Mouse (Mus musculus) kidney, embryonic 16.5 days (tissue): Measurements from ENCODE around the gene Iqca. TPM values are rescaled to one million over a fixed set of nuclear protein-coding genes. Genes with fewer than 3 reads are reported as not detected.

Source experiments
- ATAC-seq: fragments of 200-750 bp; cut with Nextera tagmentation; 2 replicates; pipeline ENCODE4 v1.8.0; 2017; ENCODE audit warnings: moderate TSS enrichment; ENCODE audit not compliant: low FRiP score, low TSS enrichment
- H3K27ac ChIP-seq: fragments of 300-500 bp; sonication (generic); 2 replicates; pipeline ENCODE4 v1.5.1; 2014; ENCODE audit warnings: low read length
- H3K27me3 ChIP-seq: fragments of 300-500 bp; sonication (generic); 2 replicates; pipeline ENCODE4 v1.6.1; 2014; ENCODE audit warnings: low read length, control low read depth, mixed read lengths; ENCODE audit not compliant: insufficient read depth
- H3K36me3 ChIP-seq: fragments of 300-500 bp; sonication (generic); 2 replicates; pipeline ENCODE4 v1.6.1; 2014; ENCODE audit warnings: low read length, control low read depth, mixed read lengths; ENCODE audit not compliant: insufficient read depth
- H3K4me1 ChIP-seq: fragments of 300-500 bp; sonication (generic); 2 replicates; pipeline ENCODE4 v1.6.1; 2014; ENCODE audit warnings: low read length, control low read depth, mixed read lengths; ENCODE audit not compliant: insufficient read depth
- H3K4me2 ChIP-seq: fragments of 300-500 bp; sonication (generic); replicated peaks from 2 replicates; pipeline ENCODE4 v1.6.1; 2014; ENCODE audit warnings: low read depth, low read length
- H3K4me3 ChIP-seq: fragments of 300-500 bp; sonication (generic); 2 replicates; pipeline ENCODE4 v1.5.1; 2014; ENCODE audit warnings: mild to moderate bottlenecking, low read length
- H3K9ac ChIP-seq: fragments of 300-500 bp; sonication (generic); replicated peaks from 2 replicates; pipeline ENCODE4 v1.6.1; 2014; ENCODE audit warnings: low read length
- H3K9me3 ChIP-seq: fragments of 300-500 bp; sonication (generic); 2 replicates; pipeline ENCODE4 v1.6.1; 2016; ENCODE audit warnings: low read length, control low read depth
- WGBS: fragments of 180-500 bp; shearing (Covaris S2); extraction: QIAGEN DNeasy Blood & Tissue Kit; methylation state at CpG from one replicate; pipeline ENCODE4 v1.1.7; 2014; 5-methylcytosine and 5-hydroxymethylcytosine counted together
- polyA plus RNA-seq: library from polyadenylated mRNA; unstranded; fragments of >200 nt; fragmentation: Nextera tagmentation; extraction: Ambion mirVana; gene quantifications from 2 replicates; pipeline ENCODE4 v1.2.1, GENCODE M21; 2015

The Iqca gene
- polyA plus RNA-seq, 1 experiment from 2014 or later: 0.34 TPM

DNA sequence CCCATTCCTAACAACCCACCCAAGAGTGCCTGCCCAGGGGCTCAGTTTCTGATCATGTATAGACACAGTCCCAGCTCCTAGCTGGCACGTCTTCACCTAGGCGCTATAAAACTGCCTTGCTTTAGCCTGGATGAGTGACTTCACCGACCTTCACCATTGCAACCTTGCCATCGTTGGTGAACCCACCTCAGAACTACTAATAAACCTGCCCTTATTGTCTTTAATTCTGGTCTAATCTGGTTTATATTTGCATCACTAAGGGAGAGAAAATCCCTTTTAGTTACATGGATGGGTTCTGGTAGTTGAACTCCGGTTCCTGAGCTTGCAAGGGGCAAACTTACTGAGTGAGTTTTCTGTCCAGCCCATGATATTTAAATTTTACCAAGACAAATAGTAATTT is 38.6 kb downstream of the Iqca start:
- no peaks in the 10 kb centered on the region; the same call in 1 of the 2 replicates for H3K9me3 ChIP-seq
- H3K36me3 ChIP-seq: no peaks in the 10 kb centered on the region
- H3K4me2 ChIP-seq: no peak overlapping the region
- H3K9ac ChIP-seq: no peak overlapping the region
- 84% methylated on average over 5 of the region's 5 CpGs for WGBS
- H3K4me3 ChIP-seq: no peak overlapping the region
- ATAC-seq: no peak
- peaks cover 11% of the 10 kb centered on the region; the same call in 1 of the 2 replicates for H3K4me1 ChIP-seq
- no peak overlapping the region for H3K27ac ChIP-seq
- peaks cover 9% of the 10 kb centered on the region; the same call in 1 of the 2 replicates for H3K27me3 ChIP-seq

DNA sequence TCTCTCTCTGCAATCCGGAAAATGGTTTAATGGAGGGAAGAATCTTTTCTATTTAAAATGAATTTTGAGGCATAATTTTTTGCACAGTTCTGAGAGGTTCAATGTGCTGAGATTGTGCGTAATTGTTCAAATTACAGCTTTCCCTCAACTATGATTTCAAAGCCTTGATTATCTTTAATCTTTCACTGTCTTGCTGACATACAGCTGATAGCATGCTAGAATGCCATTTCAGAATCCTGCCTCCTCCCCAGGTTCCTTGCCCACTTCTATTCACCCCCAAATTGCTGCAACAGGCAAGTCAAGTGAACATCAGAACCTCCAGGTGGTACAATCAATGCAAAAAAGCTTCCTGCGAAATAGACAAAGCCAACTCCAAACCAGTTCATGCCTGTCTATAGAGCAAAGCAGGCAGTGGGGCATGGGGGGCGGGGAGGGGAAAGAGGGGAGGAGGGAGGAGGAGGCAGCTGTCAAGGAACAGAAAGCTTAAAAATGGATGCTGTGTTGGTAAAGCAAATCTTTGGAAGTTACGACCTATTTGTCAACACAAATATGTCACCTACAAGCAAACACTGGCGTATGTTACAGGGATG is 39.5 kb downstream of the Iqca start:
- Histone ChIP-seq H3K27ac (no peak overlapping the region), H3K9ac (no peak overlapping the region), H3K27me3 (peaks cover 9% of the 10 kb centered on the region; the same call in 1 of the 2 replicates), H3K4me2 (no peak overlapping the region), H3K4me1 (0 out of 2 replicates have a peak, but pooled peaks cover 2% of the 10 kb centered on the region), H3K4me3 (no peak overlapping the region), H3K36me3 (no peaks in the 10 kb centered on the region), H3K9me3 (no peaks in the 10 kb centered on the region; the same call in 1 of the 2 replicates)
- no peak for ATAC-seq
- WGBS: 90% methylated on average over 6 of the region's 6 CpGs

DNA sequence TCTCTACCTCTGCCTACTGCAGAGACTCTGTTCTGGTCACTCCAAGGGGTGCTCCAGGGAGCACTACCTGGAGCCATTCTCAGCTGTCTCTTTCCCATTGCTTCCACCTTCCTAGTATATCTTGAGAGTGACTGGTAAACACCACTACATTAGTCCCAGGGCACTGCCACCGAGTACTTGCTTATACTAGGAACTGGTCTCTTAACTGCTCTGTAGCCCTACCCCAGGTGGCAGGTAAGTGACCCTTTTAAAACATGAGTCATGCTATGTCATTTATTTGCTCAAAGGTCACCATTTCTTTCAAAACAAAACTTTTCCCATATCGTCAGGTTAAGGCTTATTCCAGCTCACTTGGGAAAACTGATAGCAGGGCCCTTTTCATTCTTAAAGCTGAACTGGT is 40.5 kb downstream of the Iqca start:
- 0 out of 2 replicates have a peak, but pooled peaks cover 2% of the 10 kb centered on the region for H3K4me1 ChIP-seq
- peaks cover 9% of the 10 kb centered on the region; the same call in 1 of the 2 replicates for H3K27me3 ChIP-seq
- no peak overlapping the region for H3K4me3 ChIP-seq
- H3K27ac ChIP-seq: no peak overlapping the region
- no peak for ATAC-seq
- H3K36me3 ChIP-seq: no peaks in the 10 kb centered on the region
- H3K4me2 ChIP-seq: no peak overlapping the region
- H3K9ac ChIP-seq: no peak overlapping the region
- no peaks in the 10 kb centered on the region; the same call in 1 of the 2 replicates for H3K9me3 ChIP-seq
- WGBS: 87% methylated on average over 2 of the region's 2 CpGs

DNA sequence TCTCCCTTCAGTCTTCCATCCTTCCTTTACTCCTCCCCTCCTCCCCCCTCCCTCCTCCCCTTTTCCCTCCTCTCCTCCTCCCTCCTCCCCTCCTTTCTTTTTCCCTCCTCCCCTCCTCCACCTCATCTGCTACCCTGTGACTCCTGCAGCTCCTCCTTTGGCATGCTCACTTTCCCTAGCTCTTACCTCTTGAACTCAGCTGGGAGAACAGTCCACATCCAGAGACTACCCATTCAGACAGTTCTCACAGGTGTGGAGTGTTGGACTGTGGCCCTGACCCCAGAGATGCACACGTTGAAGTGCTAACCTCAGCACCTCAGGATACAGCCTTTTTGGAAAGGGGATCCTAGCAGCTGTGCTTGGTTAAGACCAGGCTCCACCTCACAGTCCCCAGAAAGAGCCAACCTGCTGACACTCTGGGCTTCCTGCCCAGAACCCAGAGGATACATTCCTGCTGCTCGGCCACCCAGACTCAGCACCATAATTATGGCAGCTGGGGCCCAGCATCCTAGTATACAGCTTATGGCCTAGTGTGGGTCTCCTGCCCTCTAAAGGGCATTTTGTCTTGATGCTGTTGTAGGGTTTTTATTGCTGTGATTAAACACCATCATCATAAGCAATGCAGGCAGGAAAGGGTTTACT is 41.9 kb downstream of the Iqca start:
- Histone ChIP-seq H3K9me3 (no peaks in the 10 kb centered on the region; the same call in 1 of the 2 replicates), H3K4me1 (0 out of 2 replicates have a peak, but pooled peaks cover 2% of the 10 kb centered on the region), H3K27ac (no peak overlapping the region), H3K4me2 (no peak overlapping the region), H3K36me3 (no peaks in the 10 kb centered on the region), H3K9ac (no peak overlapping the region), H3K27me3 (0 out of 2 replicates have a peak, but pooled peaks cover 6% of the 10 kb centered on the region), H3K4me3 (no peak overlapping the region)
- ATAC-seq: peak; percentile 83
- 21% methylated on average over 2 of the region's 2 CpGs for WGBS

DNA sequence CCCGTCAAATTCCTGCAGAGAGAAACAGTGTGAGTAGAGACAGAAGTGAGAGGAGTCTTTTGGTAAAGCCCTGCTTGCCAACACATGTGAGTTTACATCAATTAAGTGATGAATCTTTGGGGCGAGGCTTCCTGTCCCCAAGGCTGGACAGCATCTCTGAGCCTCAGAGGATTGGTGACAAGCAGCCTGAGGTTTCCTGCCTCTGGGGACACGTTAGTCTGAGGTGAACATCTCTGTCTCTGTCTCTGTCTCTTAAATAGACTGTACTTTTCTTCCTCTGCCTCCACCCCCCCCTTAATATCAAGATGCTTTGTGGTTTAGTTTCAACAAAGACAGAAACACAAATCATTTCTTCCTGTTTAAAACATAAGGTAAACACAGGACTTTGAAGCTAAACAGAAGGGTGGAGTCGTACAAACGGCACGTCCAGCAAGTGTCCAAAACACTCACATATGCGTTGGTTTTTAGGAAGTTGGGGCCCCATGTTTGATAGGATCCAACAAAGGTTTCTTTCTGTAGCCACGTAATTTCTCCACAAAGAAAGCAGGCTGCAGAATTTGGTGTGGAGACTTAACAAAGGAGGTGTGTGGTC is 49.2 kb downstream of the Iqca start:
- no peak overlapping the region for H3K9ac ChIP-seq
- no peaks in the 10 kb centered on the region for H3K36me3 ChIP-seq
- no peaks in the 10 kb centered on the region for H3K9me3 ChIP-seq
- no peaks in the 10 kb centered on the region for H3K27me3 ChIP-seq
- ATAC-seq: no peak
- H3K4me1 ChIP-seq: no peaks in the 10 kb centered on the region; the same call in 1 of the 2 replicates
- H3K4me2 ChIP-seq: no peak overlapping the region
- H3K27ac ChIP-seq: no peak overlapping the region
- H3K4me3 ChIP-seq: no peak overlapping the region
- WGBS: 67% methylated on average over 8 of the region's 8 CpGs

DNA sequence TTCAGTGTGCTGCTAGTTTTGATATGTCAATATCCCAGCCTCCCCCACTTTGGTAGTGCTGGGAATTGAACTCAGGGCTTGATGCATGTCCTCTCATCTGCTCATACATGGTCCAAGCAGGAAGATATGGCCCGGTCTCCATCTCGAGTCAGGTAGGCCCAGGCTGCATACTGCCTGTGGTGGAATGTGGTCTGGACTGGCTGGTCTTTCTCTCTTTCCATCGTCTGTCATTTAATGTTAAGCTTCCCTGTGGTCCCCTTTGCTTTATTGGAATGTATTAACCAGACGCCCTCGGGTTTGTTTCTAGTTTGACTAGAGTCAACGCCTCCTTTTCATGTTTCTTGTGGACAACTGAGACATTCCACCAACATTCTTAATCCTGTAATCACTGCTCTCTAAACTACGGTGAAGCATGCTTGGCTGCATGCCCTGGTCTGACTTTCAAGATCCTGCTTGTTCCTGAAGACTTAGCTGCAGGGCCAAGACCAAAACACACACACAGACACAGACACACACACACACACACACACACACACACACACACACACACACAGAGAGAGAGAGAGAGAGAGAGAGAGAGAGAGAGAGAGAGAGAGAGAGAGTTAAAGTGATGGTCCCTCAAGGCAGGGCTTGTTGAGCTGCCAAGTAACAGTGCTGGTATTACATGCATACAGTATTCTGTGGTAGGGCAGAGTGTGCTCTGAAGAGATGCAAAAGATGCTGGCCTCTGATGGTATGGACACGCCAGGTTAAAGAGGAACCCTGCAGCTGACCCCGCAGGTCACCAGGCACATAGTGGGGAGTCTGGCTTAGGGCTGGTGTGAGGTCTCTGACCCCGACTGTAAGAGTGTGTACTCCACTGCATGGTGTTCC is 52.6 kb downstream of the Iqca start:
- H3K27ac ChIP-seq: peak overlapping the region; percentile 28; the same call in 1 of the 2 replicates
- no peak overlapping the region for H3K4me2 ChIP-seq

DNA sequence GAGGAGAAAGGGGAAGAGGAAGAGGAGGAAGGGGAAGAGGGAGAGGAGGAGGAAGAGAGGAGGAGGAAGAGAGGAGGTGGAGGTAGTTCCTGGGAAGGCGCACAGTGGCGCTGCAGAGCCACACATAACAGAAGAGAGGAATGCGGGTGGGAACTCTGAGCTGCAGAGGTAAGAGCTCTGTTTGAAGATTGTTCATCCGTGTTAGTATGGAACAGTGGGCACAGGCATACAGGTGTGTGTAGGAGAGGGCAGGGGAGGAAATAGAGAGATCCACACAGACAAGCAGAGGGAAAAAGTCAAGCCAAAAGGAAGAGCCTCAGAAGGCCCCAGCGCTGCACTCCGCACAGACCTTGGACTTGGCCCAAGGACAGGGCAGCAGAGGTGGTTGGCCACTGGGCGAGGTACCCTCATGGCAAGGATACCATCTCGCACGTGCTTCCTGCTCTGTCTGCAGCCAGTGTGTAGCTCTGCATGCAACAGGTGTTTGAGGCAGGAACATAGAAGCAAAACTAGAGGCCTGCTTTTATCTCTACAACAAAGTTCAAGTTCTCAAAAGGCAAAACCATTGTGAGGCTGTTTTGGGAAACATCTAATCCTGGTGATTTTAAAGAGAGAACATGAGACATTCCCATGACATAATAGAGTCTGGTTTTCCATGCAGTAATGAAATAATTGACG is 60.2 kb downstream of the Iqca start:
- ATAC-seq: peak; percentile 42; the same call in 1 of the 2 replicates
- H3K4me3 ChIP-seq: no peak overlapping the region
- H3K27ac ChIP-seq: no peak overlapping the region
- no peak overlapping the region for H3K4me2 ChIP-seq
- H3K36me3 ChIP-seq: no peaks in the 10 kb centered on the region
- H3K27me3 ChIP-seq: no peaks in the 10 kb centered on the region
- peaks cover 4% of the 10 kb centered on the region; the same call in 1 of the 2 replicates for H3K9me3 ChIP-seq
- H3K9ac ChIP-seq: no peak overlapping the region
- no peaks in the 10 kb centered on the region for H3K4me1 ChIP-seq
- 71% methylated on average over 10 of the region's 10 CpGs for WGBS

More for the DNA sequence above, 52.6 kb downstream of the Iqca start:
- peak; percentile 15; the same call in 1 of the 2 replicates for ATAC-seq
- Histone ChIP-seq H3K4me3 (no peak overlapping the region), H3K9ac (no peak overlapping the region), H3K9me3 (no peaks in the 10 kb centered on the region), H3K36me3 (no peaks in the 10 kb centered on the region), H3K27me3 (no peaks in the 10 kb centered on the region), H3K4me1 (no peaks in the 10 kb centered on the region; the same call in 1 of the 2 replicates)
- WGBS: 65% methylated on average over 10 of the region's 10 CpGs

DNA sequence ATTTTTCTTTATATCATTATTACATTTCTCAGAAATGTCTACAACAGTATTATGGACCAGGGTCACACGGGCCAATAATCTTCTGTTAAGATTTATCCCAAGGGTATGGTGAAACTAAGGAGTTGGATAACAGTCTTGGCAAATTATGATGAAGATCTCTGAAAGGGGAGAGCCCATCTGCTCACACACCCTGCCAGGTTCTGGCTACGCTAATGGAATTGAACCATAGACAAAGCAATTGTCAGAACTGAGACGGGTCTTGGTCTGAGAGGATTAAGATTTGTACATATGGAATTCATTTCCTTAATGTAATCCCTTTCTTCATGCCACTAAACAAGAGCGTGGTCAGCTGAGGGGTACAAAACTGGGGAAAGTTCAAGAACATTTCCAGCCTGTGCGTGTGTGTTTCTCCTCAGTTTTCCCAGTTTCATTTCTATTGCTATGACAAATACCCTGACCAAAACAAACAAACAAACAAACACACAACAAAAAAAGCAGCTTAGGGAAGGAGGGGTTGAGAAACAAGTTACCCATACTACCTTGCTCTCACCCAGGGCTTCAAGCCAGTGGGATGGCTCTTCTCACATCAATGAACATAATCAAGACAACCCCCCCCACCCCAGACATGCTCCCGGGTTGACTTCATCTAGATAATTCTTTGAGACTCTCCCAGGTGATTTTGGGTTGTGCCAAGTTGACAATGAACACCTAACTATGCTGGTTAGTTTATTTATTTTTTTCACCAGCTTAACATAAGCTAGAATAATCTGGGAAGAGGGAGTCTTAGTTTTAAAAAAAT is 64.8 kb downstream of the Iqca start:
- Histone ChIP-seq H3K4me1 (no peaks in the 10 kb centered on the region), H3K27ac (no peak overlapping the region), H3K36me3 (no peaks in the 10 kb centered on the region), H3K4me2 (no peak overlapping the region), H3K4me3 (no peak overlapping the region), H3K27me3 (no peaks in the 10 kb centered on the region), H3K9me3 (peaks cover 4% of the 10 kb centered on the region; the same call in 1 of the 2 replicates), H3K9ac (no peak overlapping the region)
- WGBS: 85% methylated on average over 6 of the region's 6 CpGs
- ATAC-seq: no peak
